Mouse (Mus musculus) MEL (cell line): ENCODE data around the gene Srp54c.
"Not testable (repeated sequence)": the region's sequence is repeated elsewhere in the genome, so short reads cannot be mapped to it uniquely, and the experiment has no call there.

Experiments
- CTCF ChIP-seq, 3 experiments: IDR thresholded peaks in 2 of 3; conservative IDR thresholded peaks in 1 of 3; 2 replicates each; pipeline ENCODE4 v1.5.1; 2011 to 2012; ENCODE audit warnings: low read length in 3 of 3, low read depth in 2 of 3, mild to moderate bottlenecking in 2 of 3, improper control_type of control experiment in 1 of 3, inconsistent platforms in 1 of 3, mixed read lengths in 1 of 3, moderate library complexity in 1 of 3; ENCODE audit not compliant: control insufficient read depth in 1 of 3, insufficient read depth in 1 of 3, poor library complexity in 1 of 3, severe bottlenecking in 1 of 3
- EP300 ChIP-seq, 2 experiments: IDR thresholded peaks; 2 replicates each; pipeline ENCODE4 v1.6.1; 2011; ENCODE audit warnings: improper control_type of control experiment in 2 of 2, low read length in 2 of 2, low read depth in 1 of 2, mild to moderate bottlenecking in 1 of 2
- MAX ChIP-seq: IDR thresholded peaks from 2 replicates; pipeline ENCODE4 v1.6.1; 2011; ENCODE audit warnings: low read length, improper control_type of control experiment
- MXI1 ChIP-seq: IDR thresholded peaks from 2 replicates; pipeline ENCODE4 v1.6.1; 2011; ENCODE audit warnings: mild to moderate bottlenecking, low read depth, low read length, improper control_type of control experiment
- POLR2A ChIP-seq, 2 experiments: IDR thresholded peaks; 2 replicates each; pipeline ENCODE4 v1.6.1; 2011 to 2012; ENCODE audit warnings: low read length in 2 of 2, mild to moderate bottlenecking in 2 of 2, control low read depth in 1 of 2, improper control_type of control experiment in 1 of 2, low read depth in 1 of 2, moderate library complexity in 1 of 2; ENCODE audit not compliant: control insufficient read depth in 1 of 2, insufficient read depth in 1 of 2, poor library complexity in 1 of 2

DNA sequence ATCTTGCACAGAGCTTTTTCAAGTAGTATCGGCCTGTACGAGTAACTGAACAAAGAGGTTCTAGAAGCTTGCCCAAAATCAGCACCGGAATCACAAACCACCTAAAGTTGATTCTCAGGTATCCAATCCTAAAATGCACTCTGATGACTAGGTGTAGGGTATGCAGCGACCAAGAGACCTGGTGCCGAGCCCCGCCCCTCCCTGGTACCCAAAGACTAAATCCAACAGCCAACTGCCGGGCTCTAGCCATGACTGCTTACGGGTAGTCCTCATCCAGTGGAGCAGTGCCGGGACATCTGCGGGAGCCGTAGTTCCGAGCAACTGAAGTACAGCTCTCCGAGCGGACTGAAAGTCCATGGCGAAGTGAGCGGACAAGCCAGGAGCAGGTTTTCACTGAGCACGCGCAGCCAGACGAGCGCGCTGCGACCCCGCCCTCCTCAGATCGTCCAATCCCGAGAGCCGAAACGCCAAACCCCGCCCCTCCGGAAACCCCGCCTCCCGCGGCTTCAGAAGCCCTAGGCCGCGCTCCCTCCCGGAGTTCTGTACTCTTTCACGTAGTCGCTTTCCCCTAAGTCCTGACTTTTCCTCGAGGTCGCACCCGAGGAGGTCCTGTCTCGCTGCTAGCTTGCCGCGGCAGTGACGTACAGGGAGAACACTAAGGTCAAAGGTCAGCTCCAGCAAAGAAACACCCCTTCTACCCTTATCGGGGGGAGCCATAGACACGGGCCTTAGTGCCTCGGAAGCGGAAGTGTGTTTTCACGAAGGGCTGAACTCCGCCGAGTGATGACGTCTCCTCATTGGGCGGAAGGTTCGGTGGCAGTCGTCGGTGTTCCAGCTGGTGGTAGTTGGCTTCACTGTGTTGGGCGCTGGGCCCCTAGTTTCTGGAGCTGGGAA, at the start of gene Srp54c:
- TF ChIP-seq POLR2A (IDR thresholded peaks at IDR 0.05; ENCODE audit: control insufficient read depth in 1 of 2, insufficient read depth in 1 of 2, low read depth in 1 of 2, low read length in 2 of 2, poor library complexity in 1 of 2); EP300 (IDR thresholded peaks at IDR 0.05; ENCODE audit: low read depth in 1 of 2, low read length in 2 of 2); MAX; CTCF (IDR thresholded peaks at IDR 0.05 in 2 of 3, conservative IDR thresholded peaks at IDR 0.05 in 1 of 3; ENCODE audit: control insufficient read depth in 1 of 3, insufficient read depth in 1 of 3, low read depth in 2 of 3, low read length in 3 of 3, poor library complexity in 1 of 3, severe bottlenecking in 1 of 3); MXI1: not testable (repeated sequence)
